Mouse (Mus musculus) heart, adult 18-20 months (tissue): ENCODE measurements around the gene Wnk4. TPM values are rescaled to one million over a fixed set of nuclear protein-coding genes. Genes with fewer than 3 reads are reported as not detected.
"Not testable (repeated sequence)": the region's sequence is repeated elsewhere in the genome, so short reads cannot be mapped to it uniquely, and the experiment has no call there.

Experiments
- DNase-seq, 2 experiments: peaks; one replicate each; pipeline ENCODE4 v3.0.0; 2021 to 2022; ENCODE audit warnings: mixed read lengths in 1 of 2
- total RNA-seq, 2 experiments: library from RNA; stranded (reverse); gene quantifications; 2 replicates each; pipeline ENCODE4 v1.2.3; 2021

Wnk4 gene
- total RNA-seq, 2 experiments from 2014 or later: 9.4 to 12.9 TPM

DNA sequence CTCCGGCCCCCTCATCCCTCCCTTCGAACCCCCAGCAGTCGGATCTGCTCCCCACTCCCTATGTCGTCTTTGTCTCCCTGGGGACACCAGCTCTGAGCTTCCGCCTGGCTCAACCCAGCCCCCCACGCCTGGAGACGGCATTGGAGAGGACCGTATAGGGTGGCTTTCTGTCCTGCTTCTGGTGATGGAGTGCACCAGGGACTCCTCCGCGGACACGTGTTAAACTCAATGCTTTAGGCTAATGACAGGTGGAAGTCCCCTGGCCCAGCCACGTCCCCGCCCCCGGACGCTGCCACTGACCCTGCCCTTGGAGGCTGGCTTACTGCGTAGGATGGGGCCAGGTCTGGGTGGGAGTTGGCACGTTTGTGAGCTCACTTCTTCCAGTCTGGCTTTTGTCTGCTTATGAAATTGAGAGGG, 56.1 kb downstream of the Wnk4 start:
- DNase-seq: no peak

DNA sequence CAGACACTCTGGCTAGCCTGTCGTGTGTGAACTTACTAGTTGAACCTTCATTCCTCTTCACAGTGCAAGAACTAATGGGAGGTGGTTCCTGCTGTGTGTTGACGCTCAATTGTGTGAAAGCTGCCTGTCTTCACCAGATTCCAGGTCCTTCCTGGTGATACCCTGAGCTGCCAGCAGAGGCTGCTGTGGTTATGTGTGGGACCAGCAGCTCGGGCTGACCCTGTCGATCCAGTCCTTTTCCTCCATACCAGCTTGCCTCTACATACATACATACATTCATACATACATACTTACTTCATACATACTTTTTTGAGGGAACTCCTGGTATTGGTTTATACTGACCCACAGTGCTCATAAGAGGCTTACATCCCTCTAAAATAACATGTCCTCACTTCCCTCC, 63.2 kb downstream of the Wnk4 start:
- peak; percentile 67 to 86 for DNase-seq

DNA sequence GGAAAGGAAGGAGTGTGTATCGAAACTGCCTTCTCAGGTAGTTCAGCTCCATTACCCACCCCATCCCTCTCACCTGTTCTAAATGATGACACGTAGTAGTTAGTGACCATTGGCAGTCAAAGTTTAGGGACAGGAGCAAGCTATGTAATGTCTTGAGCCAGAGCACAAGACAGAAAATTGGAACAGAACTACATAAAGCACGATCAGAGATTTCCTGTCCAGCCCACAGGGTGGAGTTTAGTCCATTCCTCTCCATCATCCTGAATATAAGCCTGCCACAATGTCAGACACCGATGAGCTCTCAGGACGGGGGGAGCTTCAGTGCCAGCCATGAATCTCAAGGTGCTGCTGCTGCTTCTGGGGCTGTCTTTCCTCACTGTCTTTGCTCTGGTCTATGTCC, 64.4 kb downstream of the Wnk4 start, which contains the start of gene Aoc2:
Gene Aoc2, plus strand, starts transcription at position 301 of the 400 bp plus-strand sequence.
- no peak for DNase-seq

DNA sequence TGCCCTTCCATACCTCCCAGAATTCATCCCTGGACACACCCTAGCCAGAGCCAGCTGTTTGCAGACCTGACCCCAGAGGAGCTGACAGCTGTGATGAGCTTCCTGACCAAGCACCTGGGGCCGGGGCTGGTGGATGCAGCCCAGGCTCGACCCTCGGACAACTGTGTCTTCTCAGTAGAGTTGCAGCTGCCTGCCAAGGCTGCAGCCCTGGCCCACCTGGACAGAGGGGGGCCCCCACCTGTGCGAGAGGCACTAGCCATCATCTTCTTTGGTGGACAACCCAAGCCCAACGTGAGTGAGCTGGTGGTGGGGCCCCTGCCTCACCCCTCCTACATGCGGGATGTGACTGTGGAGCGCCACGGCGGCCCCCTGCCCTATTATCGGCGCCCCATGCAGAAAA, 64.8 kb downstream of the Wnk4 start:
- not testable (repeated sequence) for DNase-seq

DNA sequence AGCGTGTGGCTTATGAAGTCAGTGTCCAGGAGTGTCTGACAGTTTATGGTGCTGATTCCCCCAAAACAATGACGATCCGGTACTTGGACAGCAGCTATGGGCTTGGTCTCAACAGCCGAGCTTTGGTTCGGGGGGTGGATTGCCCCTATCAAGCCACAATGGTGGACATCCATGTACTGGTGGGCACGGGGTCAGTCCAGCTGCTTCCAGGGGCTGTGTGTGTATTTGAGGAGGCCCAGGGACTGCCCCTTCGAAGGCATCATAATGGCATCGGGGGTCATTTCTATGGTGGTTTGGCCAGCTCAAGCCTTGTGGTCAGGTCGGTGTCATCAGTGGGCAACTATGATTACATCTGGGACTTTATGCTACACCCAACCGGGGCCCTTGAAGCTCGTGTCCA, 65.8 kb downstream of the Wnk4 start:
- no peak for DNase-seq

Other genes with a start within 250 kb of the Wnk4 start
- gene Naglu, start 190.6 kb upstream of the Wnk4 start, total RNA-seq: 1 to 10 TPM; 7.2 to 8.4 TPM
- under 1 TPM; 0.41 to 0.77 TPM for gene Hsd17b1, start 182.2 kb upstream of the Wnk4 start, total RNA-seq
- gene Coasy, start 178.0 kb upstream of the Wnk4 start, total RNA-seq: 10 to 100 TPM; 17.4 to 18.8 TPM
- gene Mlx, start 173.3 kb upstream of the Wnk4 start, total RNA-seq: 10 to 100 TPM; 17.2 to 17.9 TPM
- gene Psmc3ip, start 165.1 kb upstream of the Wnk4 start, total RNA-seq: 1 to 10 TPM; 2.4 to 2.6 TPM
- 10 to 100 TPM; 29.7 to 31.6 TPM for gene Retreg3, start 140.7 kb upstream of the Wnk4 start, total RNA-seq
- gene Tubg1, start 140.6 kb upstream of the Wnk4 start, total RNA-seq: 10 to 100 TPM; 23.9 to 25.6 TPM
- gene Tubg2, start 104.7 kb upstream of the Wnk4 start, total RNA-seq: 1 to 10 TPM; 2.3 to 3.7 TPM
- 1 to 10 TPM; 1.1 to 1.9 TPM for gene Cntnap1, start 90.0 kb upstream of the Wnk4 start, total RNA-seq
- 10 to 100 TPM; 12.6 to 12.8 TPM for gene Plekhh3, start 89.2 kb upstream of the Wnk4 start, total RNA-seq
- gene Ccr10, start 85.1 kb upstream of the Wnk4 start, total RNA-seq: not detected
- 10 to 100 TPM; 29.8 to 36.4 TPM for gene Ezh1, start 34.1 kb upstream of the Wnk4 start, total RNA-seq
- gene Ramp2, start 14.5 kb upstream of the Wnk4 start, total RNA-seq: 100 to 1,000 TPM in 1 of 2 experiments, 10 to 100 TPM in 1; 74.7 to 100 TPM
- gene Vps25, start 6.9 kb upstream of the Wnk4 start, total RNA-seq: 100 to 1,000 TPM in 1 of 2 experiments, 10 to 100 TPM in 1; 87.3 to 107 TPM
- under 1 TPM; 0.15 to 0.23 TPM for gene Cntd1, start 18.4 kb downstream of the Wnk4 start, total RNA-seq
- 100 to 1,000 TPM in 1 of 2 experiments, 10 to 100 TPM in 1; 98.3 to 108 TPM for gene Coa3, start 18.5 kb downstream of the Wnk4 start, total RNA-seq
- gene Becn1, start 41.7 kb downstream of the Wnk4 start, total RNA-seq: 10 to 100 TPM; 85.4 to 96.5 TPM
- gene Psme3, start 55.6 kb downstream of the Wnk4 start, total RNA-seq: 10 to 100 TPM; 65.0 to 86.3 TPM
- gene Aoc2, start 64.5 kb downstream of the Wnk4 start, total RNA-seq: 1 to 10 TPM; 1.2 to 2.2 TPM
- 10 to 100 TPM; 10.5 to 16.6 TPM for gene Aoc3, start 70.0 kb downstream of the Wnk4 start, total RNA-seq
- not detected for gene G6pc, start 107.0 kb downstream of the Wnk4 start, total RNA-seq
- 10 to 100 TPM; 18.5 to 22.9 TPM for gene Aarsd1, start 157.0 kb downstream of the Wnk4 start, total RNA-seq
- gene Gm27029, start 164.2 kb downstream of the Wnk4 start, total RNA-seq: 10 to 100 TPM in 1 of 2 experiments, 1 to 10 TPM in 1; 6.0 to 10.3 TPM
- gene Rundc1, start 164.5 kb downstream of the Wnk4 start, total RNA-seq: 10 to 100 TPM; 11.0 to 11.2 TPM
- gene Ptges3l, start 164.8 kb downstream of the Wnk4 start, total RNA-seq: 10 to 100 TPM; 52.7 to 61.5 TPM
- gene Rpl27, start 181.7 kb downstream of the Wnk4 start, total RNA-seq: 10 to 100 TPM; 45.0 to 48.0 TPM
- 10 to 100 TPM; 14.0 to 16.2 TPM for gene Ifi35, start 187.8 kb downstream of the Wnk4 start, total RNA-seq
- 1 to 10 TPM; 5.1 to 6.2 TPM for gene Rnd2, start 204.4 kb downstream of the Wnk4 start, total RNA-seq
- gene Vat1, start 205.7 kb downstream of the Wnk4 start, total RNA-seq: 10 to 100 TPM; 23.7 to 24.6 TPM